Mouse (Mus musculus) urinary bladder, postnatal 25 days (tissue): ENCODE results near the gene Pdcd4.
"Not testable (repeated sequence)": the region's sequence is repeated elsewhere in the genome, so short reads cannot be mapped to it uniquely, and the experiment has no call there.

ENCODE experiments used
- DNase-seq: peaks from one replicate; pipeline ENCODE4 v3.0.0; 2022; ENCODE audit warnings: low spot score

Gene Pdcd4

DNA sequence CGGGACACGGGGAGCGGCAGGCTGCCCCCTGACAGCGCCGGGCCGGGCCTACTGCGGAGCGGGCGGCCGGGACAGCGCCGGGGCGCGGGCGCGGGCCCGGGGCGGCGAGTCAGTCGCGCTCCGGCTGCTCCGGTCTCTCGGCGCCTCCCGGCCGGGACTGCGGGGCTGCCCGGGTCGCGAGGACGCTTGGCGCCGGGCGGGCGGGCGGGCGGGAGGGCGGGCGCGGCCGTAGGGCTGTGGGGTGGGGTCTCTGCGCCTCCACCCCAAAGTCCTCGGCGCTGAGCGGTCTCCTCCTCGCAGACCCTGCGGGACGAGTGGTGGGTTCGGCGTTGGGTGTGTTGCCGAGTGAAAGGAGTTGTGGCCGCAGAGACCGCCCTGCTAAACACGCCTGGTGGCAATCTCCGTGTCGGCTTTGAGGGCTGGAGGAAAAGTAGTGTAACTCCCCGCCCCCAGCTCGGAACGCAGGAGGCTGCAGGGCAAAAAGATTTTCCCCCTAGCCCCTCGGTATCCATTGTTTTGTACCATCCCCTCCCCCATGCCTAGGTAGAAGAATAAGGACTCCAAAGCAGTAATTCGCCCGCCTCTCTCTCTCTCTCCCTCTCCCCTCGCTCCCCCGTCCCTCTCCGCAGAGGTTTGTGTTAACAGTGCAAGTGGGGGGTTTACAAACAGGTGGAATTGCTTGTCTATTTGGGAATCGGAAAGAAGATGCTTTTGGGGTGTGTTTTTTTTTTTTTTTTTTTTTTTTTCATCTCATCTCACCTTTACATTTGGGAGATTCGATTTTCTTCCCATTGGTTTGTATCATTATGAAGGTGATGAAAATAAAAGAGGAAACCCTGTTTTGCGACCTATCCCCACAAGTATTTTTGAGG is 53.4 kb downstream of the Pdcd4 start:
- DNase-seq, result peak; percentile 22

DNA sequence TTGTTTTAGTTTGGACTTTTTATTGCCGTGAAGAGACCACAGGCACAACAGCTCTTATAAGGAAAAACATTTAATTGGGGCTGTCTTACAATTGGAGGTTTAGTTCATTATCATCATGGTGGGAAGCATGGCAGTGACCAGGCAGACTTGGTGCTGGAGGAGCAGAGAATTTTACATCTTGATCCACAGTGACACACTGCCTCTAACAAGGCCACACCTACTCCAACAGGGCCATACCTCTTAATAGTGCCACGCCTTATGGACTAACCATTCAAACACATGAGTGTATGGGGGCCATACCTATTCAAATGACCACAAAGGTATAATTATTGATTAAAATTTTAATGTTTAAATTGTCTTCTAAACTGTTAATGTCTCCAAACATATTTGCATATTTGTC is 65.5 kb downstream of the Pdcd4 start:
- DNase-seq, result no peak

DNA sequence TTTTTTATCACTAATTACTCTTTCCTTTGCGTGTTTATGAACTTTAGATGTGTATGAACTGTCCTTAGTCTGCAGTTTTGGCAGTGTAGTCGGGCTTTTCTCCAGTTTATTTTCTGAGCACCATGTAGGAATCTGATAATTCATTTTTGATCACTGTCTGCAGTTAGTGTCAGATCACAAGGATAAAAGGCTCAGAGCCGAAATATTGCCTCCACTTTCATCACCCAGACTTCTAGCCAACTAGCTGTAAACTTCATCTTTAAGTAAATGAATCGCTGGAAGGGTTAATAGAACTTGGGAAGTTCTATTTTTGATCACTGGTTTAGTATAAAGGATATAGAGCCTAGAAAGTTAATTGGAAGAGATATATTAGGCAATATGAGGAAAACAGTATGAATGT is 70.5 kb downstream of the Pdcd4 start:
- no peak for DNase-seq

DNA sequence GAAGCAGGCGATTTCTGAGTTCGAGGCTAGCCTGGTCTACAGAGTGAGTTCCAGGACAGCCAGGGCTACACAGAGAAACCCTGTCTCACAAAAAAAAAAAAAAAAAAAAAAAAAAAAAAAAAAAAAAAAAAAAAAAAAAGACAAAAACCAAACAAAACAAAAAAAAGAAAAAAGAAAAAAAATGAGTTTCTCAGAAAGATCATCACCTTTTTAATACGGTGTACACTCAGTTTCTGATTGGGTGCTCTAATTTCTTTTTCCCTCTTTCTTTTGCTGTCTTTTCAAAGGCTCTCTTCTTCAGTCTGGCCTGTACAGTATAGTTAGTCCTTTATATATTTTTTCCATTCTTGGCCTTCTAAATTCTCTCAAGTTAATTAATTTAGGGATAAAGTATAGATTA is 72.3 kb downstream of the Pdcd4 start:
- not testable (repeated sequence) for DNase-seq

DNA sequence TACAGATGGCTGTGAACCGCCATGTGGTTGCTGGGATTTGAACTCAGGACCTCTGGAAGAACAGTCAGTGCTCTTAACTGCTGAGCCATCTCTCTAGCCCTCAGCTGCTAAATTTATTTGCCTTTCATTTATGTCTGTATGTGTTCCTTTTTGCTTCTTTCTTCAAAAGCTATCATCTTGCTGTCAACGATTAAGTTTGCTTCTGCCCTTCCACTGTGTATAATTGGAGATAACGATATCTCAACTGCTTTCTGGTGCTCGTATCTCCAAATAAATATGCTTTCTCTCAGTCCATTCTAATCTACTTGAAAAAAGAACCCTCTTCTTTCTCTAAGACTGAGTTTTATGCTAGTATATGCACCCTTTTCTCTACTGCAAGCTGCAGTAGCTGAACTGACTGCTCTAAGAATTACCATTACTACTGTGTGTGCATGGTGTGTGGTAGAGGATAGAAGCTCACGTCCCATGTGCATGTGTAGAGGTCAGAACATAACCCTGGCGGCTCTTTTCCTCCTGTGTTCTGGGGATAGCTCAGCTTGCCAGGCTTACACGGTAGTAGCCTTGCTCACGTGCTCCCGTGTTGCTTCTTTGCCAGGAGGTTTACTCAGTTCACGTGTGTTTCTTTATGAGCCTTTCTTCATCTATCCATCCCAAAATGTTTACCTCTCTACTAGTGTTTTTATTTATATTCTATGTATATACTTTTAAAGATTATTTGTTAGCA is 73.0 kb downstream of the Pdcd4 start:
- no peak for DNase-seq

DNA sequence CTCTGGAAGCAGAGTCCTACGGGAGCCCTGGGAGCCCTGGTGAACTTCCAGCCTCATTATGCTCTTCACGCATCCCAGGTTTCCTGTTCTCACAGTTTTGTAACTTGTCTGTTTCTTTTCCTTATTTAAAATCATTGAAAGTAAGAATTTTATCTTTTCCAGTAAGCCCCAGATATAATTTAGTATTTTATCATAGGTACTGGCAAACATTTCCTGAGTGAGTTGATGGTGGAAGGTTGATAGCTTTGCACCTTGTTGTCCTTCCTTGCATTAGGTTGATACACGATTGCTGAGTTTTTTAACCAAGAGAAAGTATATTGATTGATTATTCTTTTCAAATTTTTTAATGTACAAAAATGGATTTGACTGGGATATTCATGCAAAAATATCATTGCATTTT is 77.2 kb downstream of the Pdcd4 start:
- DNase-seq, result no peak

DNA sequence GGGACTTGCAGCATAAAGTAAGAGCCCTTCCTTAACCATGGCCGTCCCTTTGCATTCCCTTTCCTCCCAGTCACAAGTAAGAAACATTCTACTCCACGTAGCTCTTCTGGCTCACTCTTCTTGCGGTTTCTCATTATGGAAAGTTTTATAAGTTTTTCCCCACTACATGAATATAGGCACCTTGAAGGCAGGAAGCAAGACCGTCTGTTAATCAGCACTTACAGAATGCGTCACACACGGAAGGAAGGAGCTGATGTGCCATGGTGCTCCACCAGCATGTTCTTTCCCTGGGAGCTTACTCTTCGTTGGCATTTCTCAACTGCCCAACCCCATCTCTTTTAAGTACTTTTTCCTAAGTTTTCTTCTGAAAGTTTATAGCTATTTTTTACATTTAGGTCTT is 79.9 kb downstream of the Pdcd4 start:
- no peak for DNase-seq

DNA sequence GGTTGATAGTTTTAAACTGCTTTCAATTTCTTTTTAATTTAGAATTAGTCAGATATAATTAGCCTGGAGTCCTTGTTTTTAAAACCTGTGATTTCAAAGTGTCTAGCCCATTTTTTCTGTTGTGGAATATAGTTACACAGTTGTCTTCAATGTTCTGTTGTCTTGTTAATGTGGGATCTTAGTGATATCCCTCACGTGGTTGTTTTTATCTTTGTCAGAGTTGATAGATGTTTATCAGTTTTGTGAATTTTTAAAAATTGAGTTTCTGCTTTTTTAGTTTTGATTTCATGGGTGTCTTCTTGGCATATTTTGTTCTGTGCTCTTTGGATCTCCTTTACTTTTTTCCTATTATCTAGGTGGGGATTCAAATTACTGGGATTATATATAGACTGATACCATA is 81.6 kb downstream of the Pdcd4 start:
- DNase-seq, result no peak
